Mouse (Mus musculus): ENCODE measurements at regions not wholly inside any gene's neighbourhood (a gene's known extent, or its start where the extent isn't known, plus 50 kb on each side); places are given as distances from the start of the nearest gene placed in this dataset.

DNA sequence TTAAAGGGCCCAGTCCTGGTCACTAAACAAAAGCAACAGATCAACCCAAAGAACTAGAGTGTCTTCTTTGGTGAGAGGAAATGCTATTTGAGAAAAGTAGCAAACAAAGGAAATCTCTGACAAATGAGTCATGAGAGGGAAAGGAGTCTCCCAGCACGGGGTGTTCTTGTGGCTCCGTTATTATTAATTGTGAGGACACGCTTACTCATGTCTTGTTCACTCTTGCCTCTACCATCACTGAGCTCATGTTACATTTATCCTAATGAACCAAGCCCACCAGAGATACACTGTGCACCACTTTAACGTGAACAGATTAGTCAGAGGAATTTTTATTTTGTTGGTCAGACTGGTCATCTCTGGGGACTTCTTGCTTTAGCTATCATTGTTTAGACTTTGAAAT, 391.3 kb downstream of the Atp6ap1l start:
- Histone ChIP-seq H3K4me1 (ENCODE audit: control insufficient read depth, insufficient read depth, insufficient read length, low read length) (no peaks in the 10 kb centered on the region), H3K27ac (replicated peaks; ENCODE audit: low read depth, low read length) (no peak overlapping the region), H3K4me3 (ENCODE audit: insufficient read depth, low read depth, low read length) (no peak overlapping the region)

DNA sequence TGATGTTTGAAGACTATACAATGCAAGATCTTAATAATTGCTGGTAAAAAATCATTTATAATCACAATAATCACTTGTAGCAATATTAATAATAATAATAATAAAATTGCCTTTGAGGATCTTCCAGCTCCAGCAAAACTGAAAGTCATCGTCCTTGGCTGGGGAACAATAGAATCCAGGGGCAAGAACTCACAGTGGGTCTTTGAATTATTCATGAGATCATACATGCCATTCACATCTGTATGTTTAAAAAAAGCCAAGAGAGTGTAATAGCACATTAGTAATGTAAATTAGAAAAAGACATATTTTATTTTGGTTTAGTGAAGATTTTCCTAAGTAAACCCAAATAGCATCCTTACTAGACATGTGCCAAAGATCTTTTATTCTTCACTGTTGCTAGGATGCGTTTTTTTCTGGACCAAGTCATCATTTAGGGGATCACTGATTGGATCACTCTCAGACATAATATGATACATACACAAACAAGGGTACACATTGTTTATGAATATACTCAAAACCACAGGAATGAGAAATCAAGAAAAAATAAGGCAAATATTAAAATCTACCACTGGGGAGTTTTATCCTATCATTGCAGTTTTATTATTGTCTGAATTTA, 392.3 kb downstream of the Atp6ap1l start:
- H3K4me1 ChIP-seq (ENCODE audit: control insufficient read depth, insufficient read depth, insufficient read length, low read length), result no peaks in the 10 kb centered on the region
- no peak overlapping the region for H3K27ac ChIP-seq (replicated peaks; ENCODE audit: low read depth, low read length)
- H3K4me3 ChIP-seq (ENCODE audit: insufficient read depth, low read depth, low read length), result no peak overlapping the region

DNA sequence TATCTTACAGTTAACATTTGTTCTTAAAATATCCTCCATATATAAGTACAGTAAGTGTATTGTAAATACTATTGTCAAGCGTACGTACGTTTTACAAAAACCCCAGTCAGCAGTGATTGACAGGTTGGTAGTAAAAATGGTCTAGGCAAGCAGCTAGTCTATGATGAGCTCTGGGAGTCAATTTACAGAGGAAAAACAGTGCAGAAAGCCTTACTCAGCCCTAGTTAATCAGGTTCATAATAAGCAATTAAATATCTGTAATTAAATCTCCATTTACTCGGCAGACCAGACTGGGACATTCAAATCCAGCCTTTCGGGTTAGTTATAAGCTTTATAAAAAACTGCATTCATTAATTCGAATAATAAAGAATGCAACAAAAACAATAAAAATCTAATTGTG, 394.7 kb downstream of the Atp6ap1l start:
- Histone ChIP-seq H3K27ac (replicated peaks; ENCODE audit: low read depth, low read length) (no peak overlapping the region), H3K4me3 (ENCODE audit: insufficient read depth, low read depth, low read length) (no peak overlapping the region), H3K4me1 (ENCODE audit: control insufficient read depth, insufficient read depth, insufficient read length, low read length) (no peaks in the 10 kb centered on the region)

DNA sequence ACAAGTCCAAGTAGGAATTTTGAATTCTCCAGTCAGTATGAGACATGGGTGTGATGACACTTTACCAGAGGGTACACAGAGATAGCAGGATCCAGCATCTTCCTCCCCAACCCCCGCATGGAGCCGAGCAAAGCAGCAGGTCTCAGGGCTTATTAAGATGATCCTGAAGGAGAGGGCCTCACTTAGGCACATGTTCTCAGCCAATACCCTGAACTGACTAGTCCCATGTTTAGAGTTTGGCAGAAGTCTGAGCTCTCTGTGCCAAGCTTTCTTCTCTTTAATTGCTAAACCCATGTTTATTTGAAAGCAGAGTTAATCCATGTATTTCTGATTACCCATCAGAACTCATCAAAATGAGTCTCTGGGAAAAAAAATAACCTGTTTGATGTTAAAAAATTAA, 402.0 kb downstream of the Atp6ap1l start:
- Histone ChIP-seq H3K4me3 (ENCODE audit: insufficient read depth, low read depth, low read length) (no peak overlapping the region), H3K27ac (replicated peaks; ENCODE audit: low read depth, low read length) (no peak overlapping the region), H3K4me1 (ENCODE audit: control insufficient read depth, insufficient read depth, insufficient read length, low read length) (no peaks in the 10 kb centered on the region)

DNA sequence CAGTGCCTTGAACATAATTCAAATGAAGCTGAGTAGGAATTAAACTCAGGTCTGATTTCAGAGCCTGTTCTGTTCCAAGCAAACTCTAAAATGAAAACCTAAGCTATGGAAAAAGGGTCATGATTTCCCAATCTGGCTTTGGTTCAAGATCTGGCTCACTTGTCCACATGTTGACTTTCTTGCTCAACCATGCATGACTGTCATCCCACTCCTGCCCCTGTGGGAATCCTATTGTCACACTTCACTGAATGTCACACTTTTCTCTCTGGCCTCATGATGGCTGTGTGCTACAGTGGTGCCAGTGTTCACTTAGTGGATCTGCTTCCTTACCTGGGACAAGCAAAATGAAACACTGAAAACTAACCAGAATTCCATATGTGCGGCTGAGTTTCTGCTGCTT, 403.0 kb downstream of the Atp6ap1l start:
- Histone ChIP-seq H3K27ac (replicated peaks; ENCODE audit: low read depth, low read length) (no peak overlapping the region), H3K4me3 (ENCODE audit: insufficient read depth, low read depth, low read length) (no peak overlapping the region), H3K4me1 (ENCODE audit: control insufficient read depth, insufficient read depth, insufficient read length, low read length) (no peaks in the 10 kb centered on the region)

DNA sequence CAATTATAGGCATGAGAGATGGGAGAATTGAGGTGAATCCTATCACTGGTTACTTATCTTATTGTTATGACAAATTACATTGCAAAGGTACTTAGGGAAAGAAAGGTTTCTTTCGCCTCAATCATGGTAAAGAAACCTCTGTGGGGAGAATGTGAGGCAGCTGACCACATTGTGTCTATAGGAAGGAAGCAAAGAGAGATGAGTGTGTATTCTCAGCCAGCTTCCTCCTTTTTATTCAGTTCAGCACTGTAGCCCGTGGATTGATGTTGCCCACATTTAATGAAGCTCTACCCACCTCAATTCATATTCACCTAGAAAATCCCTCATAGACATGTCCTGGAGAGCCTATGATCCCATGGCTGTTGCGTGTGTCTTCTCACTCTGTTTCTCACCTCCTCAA, 406.2 kb downstream of the Atp6ap1l start:
- no peak overlapping the region for H3K27ac ChIP-seq (replicated peaks; ENCODE audit: low read depth, low read length)
- H3K4me1 ChIP-seq (ENCODE audit: control insufficient read depth, insufficient read depth, insufficient read length, low read length), result no peaks in the 10 kb centered on the region
- H3K4me3 ChIP-seq (ENCODE audit: insufficient read depth, low read depth, low read length), result no peak overlapping the region

DNA sequence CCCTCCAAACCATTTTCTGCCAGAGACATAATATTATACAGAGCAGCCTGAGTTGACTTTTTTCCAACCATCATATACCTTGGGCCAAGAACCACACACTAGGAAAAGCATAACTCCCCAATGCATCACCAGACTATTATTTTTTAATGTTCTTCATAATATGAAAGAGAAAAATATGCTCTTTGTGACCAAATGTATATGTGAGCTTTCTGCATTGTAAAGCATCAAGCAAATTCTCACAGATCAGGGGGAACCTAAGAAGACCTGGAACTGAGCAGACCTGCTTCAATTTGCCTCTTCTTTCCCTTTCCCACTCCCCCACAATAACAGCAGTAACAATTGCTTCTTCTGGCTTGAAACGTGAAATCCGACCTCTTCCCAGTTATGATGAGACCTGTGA, 407.6 kb downstream of the Atp6ap1l start:
- Histone ChIP-seq H3K27ac (replicated peaks; ENCODE audit: low read depth, low read length) (no peak overlapping the region), H3K4me3 (ENCODE audit: insufficient read depth, low read depth, low read length) (no peak overlapping the region), H3K4me1 (ENCODE audit: control insufficient read depth, insufficient read depth, insufficient read length, low read length) (no peaks in the 10 kb centered on the region)

- Histone ChIP-seq H3K4me1 (ENCODE audit: control insufficient read depth, insufficient read depth, insufficient read length, low read length) (no peaks in the 10 kb centered on the region), H3K4me3 (ENCODE audit: insufficient read depth, low read depth, low read length) (no peak overlapping the region), H3K27ac (replicated peaks; ENCODE audit: low read depth, low read length) (no peak overlapping the region)
These were observed 404.3 kb upstream of the Xrcc4 start for GRCm38 (mm10) chr13:90493696-90494095.

- no peak overlapping the region for H3K27ac ChIP-seq (replicated peaks; ENCODE audit: low read depth, low read length)
- H3K4me1 ChIP-seq (ENCODE audit: control insufficient read depth, insufficient read depth, insufficient read length, low read length), result no peaks in the 10 kb centered on the region
- H3K4me3 ChIP-seq (ENCODE audit: insufficient read depth, low read depth, low read length), result no peak overlapping the region
These were observed 401.9 kb upstream of the Xrcc4 start for GRCm38 (mm10) chr13:90490991-90491951.

- no peak overlapping the region for H3K4me3 ChIP-seq (ENCODE audit: insufficient read depth, low read depth, low read length)
- H3K4me1 ChIP-seq (ENCODE audit: control insufficient read depth, insufficient read depth, insufficient read length, low read length), result no peaks in the 10 kb centered on the region
These were observed 391.1 kb upstream of the Xrcc4 start for GRCm38 (mm10) chr13:90480484-90480883.

DNA sequence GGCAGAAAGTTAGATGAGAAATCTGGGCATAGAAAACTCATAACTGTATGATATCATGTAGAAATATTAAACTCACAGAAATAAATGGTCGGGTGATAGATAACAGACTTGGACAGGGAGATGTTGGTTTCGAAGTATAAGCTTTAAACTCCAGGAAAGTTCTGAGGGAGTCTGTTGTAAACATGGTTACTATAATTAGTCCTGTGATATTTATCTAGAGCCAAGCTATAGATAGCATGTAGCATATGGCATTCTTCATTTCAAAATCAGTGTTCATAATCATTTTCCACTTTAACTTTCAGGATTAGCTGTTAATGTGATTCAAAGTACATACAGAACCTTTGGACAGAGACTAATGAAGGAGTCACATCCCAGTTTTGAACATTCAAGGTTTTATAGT, 387.5 kb upstream of the Xrcc4 start:
- no peak overlapping the region for H3K4me3 ChIP-seq (ENCODE audit: insufficient read depth, low read depth, low read length)
- H3K27ac ChIP-seq (replicated peaks; ENCODE audit: low read depth, low read length), result no peak overlapping the region
- H3K4me1 ChIP-seq (ENCODE audit: control insufficient read depth, insufficient read depth, insufficient read length, low read length), result no peaks in the 10 kb centered on the region; the same call in 1 of the 2 replicates

More at GRCm38 (mm10) chr13:90480484-90480883, 391.1 kb upstream of the Xrcc4 start:
- no peak overlapping the region for H3K27ac ChIP-seq (replicated peaks; ENCODE audit: low read depth, low read length)

DNA sequence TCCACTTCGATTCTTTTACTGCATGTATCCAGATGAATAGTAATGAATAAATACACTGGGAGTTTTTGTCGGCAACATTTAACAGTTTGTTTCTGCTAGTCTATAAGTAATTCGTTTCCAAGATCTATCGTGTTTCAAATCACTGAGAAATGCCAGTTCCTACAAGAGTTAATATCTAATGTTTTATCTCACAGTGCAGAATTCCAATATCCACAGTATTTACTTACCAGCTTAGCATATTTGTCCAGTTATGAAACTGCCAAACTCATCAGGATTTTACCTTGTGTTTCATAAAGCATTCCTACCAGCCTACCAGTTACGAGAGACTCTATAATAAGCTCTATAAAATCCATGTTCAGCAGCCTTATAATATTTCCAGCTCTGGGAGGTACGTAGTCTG, 385.1 kb upstream of the Xrcc4 start:
- H3K4me3 ChIP-seq (ENCODE audit: insufficient read depth, low read depth, low read length), result no peak overlapping the region

DNA sequence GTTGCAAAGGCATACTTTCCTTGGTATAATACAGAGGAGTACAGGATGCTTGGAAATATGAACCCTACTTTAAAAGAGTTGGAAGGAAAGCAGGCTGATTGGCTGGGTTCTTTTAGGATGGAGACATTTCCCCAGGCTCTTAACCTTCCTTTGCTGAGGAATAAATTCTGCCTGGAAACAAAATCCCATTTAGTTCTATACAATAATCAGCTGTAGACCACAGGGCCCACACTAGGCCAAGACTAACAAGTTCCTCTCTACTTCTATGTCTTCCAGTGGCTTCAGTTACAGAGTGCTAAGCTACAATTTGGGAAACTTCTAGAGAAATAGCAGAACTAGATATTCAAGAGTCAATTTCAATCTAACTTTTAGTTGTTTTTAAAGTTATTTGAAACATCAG, 384.6 kb upstream of the Xrcc4 start:
- no peak overlapping the region for H3K27ac ChIP-seq (replicated peaks; ENCODE audit: low read depth, low read length)
- no peaks in the 10 kb centered on the region; the same call in 1 of the 2 replicates for H3K4me1 ChIP-seq (ENCODE audit: control insufficient read depth, insufficient read depth, insufficient read length, low read length)
- no peak overlapping the region for H3K4me3 ChIP-seq (ENCODE audit: insufficient read depth, low read depth, low read length)

More for the DNA sequence above, 385.1 kb upstream of the Xrcc4 start:
- H3K27ac ChIP-seq (replicated peaks; ENCODE audit: low read depth, low read length), result no peak overlapping the region
- no peaks in the 10 kb centered on the region; the same call in 1 of the 2 replicates for H3K4me1 ChIP-seq (ENCODE audit: control insufficient read depth, insufficient read depth, insufficient read length, low read length)

GRCm38 (mm10) chr13:90473041-90473825, 383.8 kb upstream of the Xrcc4 start:
- H3K4me1 ChIP-seq (ENCODE audit: control insufficient read depth, insufficient read depth, insufficient read length, low read length), result no peaks in the 10 kb centered on the region; the same call in 1 of the 2 replicates
- H3K27ac ChIP-seq (replicated peaks; ENCODE audit: low read depth, low read length), result no peak overlapping the region
- no peak overlapping the region for H3K4me3 ChIP-seq (ENCODE audit: insufficient read depth, low read depth, low read length)

GRCm38 (mm10) chr13:90466096-90466495, 376.7 kb upstream of the Xrcc4 start:
- H3K27ac ChIP-seq (replicated peaks; ENCODE audit: low read depth, low read length), result no peak overlapping the region
- H3K4me1 ChIP-seq (ENCODE audit: control insufficient read depth, insufficient read depth, insufficient read length, low read length), result no peaks in the 10 kb centered on the region
- no peak overlapping the region for H3K4me3 ChIP-seq (ENCODE audit: insufficient read depth, low read depth, low read length)
